Mouse (Mus musculus) ovary, postnatal 36 days (tissue): ENCODE results near the gene Ngrn.
A peak's percentile ranks its signal among the peaks of the same experiment; 100 is the strongest.

ENCODE experiments used
- DNase-seq: peaks from one replicate; pipeline ENCODE4 v3.0.0; 2022; ENCODE audit warnings: low spot score, mixed read lengths

Gene Ngrn

GRCm38 (mm10) chr7:80260625-80261371, at the start of gene Ngrn:
Gene Ngrn (plus strand): TSS chr7:80261215.
- peak; percentile 79 for DNase-seq

DNA sequence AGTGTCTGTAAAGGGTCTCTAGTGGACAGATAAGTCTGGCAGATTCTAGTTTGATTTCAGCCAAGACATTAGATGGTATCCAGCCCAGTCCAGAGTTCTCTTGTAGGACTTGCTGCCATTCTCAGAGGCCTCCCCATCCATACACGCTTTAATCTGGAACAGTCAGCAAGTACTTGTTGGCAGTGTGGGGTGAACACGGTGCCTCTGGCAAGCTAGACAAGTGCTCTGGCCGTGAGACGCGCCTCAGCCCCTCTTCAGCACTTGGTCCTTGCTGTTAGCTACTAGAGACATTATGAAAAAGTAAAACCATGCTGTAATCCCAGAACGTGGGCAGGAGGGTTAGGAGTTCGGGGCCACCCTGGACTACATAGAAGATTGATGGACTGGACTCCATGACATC, 47.4 kb upstream of the Ngrn start:
- DNase-seq, result no peak

- no peak for DNase-seq
These were observed 46.6 kb upstream of the Ngrn start for GRCm38 (mm10) chr7:80214459-80214858.

GRCm38 (mm10) chr7:80215398-80215797, 45.6 kb upstream of the Ngrn start:
- peak; percentile 72 for DNase-seq

- DNase-seq, result peak; percentile 41
These were observed 44.4 kb upstream of the Ngrn start for GRCm38 (mm10) chr7:80216566-80216965.

DNA sequence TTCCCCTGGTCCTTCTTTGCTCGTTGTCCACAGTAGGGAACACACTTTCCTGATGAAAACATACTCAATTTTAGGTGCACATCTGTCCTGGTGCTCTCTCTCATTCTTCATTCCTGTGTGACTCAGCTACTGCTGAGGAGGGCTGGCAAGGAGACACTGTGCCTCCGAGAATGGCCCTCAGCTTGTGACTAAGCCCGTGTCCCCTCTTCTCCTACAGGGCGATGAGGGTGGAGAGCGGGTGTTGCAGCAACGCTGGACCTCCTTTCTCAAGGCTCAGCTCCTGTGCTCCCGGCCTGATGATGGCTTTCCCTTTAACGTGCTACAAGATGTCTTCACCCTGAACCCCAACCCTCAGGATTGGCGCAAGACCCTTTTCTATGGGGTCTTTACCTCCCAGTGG, 42.3 kb upstream of the Ngrn start:
- no peak for DNase-seq

DNA sequence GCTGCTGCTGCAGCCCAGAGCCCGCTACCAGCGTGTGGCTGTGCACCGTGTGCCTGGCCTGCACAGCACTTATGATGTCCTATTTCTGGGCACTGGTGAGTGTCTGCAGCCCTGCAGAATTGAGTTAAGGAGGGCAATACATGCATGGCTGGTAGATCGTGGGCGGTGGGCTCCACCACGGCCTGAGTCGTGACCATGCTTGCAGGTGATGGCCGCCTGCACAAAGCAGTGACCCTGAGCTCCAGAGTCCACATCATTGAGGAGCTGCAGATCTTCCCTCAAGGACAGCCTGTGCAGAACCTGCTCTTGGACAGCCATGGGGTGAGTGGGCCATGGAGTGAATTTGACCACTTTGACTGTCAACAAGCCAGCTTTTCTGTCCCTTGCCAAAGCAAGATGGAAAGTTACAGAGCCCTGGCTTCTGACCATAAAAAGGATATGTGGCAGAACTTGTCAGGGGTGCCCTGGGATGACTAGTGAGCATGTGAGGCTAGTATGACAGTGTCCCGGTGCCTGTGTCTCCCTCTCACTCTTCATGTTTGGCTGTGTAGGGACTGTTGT, 40.7 kb upstream of the Ngrn start:
- no peak for DNase-seq

GRCm38 (mm10) chr7:80221179-80221750, 39.8 kb upstream of the Ngrn start:
- DNase-seq, result no peak

- no peak for DNase-seq
These were observed 34.0 kb upstream of the Ngrn start for GRCm38 (mm10) chr7:80227065-80227464.

- no peak for DNase-seq
These were observed 30.8 kb upstream of the Ngrn start for GRCm38 (mm10) chr7:80230196-80230595.

- no peak for DNase-seq
These were observed 29.0 kb upstream of the Ngrn start for GRCm38 (mm10) chr7:80231971-80232488.

GRCm38 (mm10) chr7:80232489-80233029, 28.5 kb upstream of the Ngrn start, which contains the start of the genes Cib1 and Gdpgp1:
Gene Cib1 (minus strand): TSS chr7:80232813.
Gene Gdpgp1 (plus strand): TSS chr7:80232865.
- DNase-seq, result peak; percentile 99

DNA sequence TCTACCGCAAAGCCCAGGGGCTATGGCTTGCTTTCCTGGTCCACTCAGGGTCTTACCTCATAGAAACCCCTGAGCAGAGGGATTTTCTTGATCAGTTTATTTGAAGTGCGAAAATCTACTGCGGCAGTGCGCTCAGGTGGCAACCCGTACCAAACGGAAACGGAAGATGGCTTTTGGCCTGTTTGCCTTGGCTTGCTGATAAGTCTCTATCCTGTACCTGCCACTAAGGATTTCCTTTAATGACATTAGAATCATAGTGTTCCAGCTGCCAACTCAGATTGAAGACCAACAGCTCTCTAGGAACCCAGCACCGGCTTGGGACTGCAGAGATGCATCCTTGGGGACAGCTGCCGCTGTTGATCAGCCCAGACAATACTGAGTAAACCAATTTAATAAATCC, 27.2 kb upstream of the Ngrn start:
- no peak for DNase-seq

DNA sequence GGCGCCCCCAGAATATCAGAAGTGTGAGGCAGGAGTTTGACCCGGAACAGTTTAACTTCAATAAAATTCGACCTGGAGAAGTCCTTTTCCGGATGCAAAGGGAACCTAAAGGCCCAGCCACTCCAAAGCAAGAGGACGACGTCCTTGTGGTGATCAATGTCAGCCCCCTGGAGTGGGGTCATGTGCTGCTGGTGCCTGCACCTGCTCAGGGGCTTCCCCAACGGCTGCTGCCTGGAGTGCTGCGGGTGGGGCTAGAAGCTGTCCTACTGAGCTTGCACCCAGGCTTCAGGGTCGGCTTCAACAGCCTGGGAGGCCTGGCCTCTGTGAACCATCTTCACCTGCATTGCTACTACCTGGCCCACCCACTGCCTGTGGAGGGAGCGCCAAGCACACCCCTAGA, 22.5 kb upstream of the Ngrn start:
- no peak for DNase-seq

DNA sequence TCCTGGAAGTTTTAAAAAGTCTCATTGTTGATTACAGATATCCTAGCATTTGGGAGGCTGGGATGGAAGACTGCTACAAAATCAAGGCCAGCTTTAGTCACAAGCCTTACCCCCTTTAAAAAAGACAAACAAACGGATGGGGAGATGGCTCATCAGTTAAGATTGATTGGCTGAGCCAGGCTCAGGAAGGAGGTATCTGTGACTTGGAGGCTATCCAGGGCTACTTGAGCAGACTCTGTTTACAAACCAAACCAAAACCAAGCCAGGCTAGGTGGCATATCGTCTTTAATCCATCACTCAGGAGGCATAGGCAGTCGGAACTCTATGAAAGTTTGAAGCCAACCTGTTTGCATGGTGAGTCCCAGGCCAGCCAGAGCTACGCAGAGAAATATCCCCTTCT, 19.4 kb upstream of the Ngrn start:
- DNase-seq, result no peak

DNA sequence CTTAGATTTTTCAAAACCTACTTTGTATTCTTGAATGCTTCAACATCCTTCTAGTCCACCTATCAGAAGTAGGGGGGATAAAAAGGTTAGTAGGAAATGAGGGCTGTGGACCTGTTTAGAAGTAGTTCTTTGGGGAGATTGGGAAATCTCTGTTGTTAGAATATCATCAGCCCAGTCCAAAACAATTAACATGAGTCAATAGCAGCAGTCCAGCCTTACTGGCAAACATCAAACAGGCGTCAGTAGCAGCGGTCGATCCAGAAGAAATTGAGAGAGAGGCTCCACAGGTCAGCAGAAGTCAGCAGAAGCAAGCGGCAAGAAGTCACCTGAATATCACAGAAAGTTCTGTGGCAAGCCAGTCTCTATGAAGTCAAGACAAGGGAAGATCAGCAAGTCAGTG, 16.2 kb upstream of the Ngrn start:
- no peak for DNase-seq

DNA sequence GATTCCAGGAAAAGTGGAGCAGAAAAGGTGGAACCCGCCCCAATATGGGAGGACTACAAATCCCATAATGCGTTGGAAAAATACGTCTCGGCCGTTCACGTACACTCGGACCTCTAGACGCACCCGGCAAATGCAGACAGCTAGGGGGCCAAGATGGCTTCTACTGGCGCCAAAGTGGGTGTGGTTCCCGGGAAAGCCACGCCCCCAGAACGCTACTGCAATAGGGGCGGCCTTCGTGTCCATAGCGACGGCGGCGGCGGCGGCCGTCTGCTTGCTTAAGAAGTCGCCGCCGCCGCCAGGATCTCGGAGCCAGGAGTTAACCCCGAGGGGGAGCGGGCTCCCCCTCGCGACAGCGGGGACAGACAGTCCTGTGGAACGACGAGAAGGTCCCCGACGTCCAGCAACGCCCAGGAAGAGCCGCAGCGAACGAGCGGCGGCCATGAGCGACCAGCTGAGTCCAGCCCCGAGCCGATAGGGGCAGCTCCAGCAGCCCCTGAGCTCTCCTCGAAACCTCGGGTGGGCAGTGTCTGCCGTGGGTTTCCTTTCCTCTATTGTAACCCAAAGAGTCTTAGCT, 14.8 kb upstream of the Ngrn start, which contains the start of gene Ttll13:
TSS of gene Ttll13 (plus strand) at position 229 of the 574 bp plus-strand sequence.
- DNase-seq, result peak; percentile 97

GRCm38 (mm10) chr7:80246859-80247258, 14.2 kb upstream of the Ngrn start:
- no peak for DNase-seq

GRCm38 (mm10) chr7:80252437-80252836, 8.6 kb upstream of the Ngrn start:
- no peak for DNase-seq

DNA sequence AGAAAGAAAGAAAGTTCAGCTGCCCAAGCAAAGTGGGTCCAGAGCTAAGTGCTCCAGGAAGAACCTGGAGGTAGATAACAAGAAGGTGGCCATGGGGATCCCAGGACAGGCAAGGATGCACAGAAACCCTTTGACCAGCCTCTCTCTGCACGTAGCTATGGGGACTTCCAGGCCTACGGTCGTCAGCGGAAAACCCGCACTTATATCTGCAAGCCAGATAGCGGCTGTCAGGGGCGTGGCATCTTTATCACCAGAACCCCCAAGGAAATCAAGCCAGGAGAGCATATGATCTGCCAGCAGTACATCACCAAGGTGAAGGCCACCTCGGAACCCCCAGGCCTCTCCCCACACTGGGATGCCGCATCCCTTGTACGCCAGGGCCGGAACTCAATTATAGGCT, 8.1 kb upstream of the Ngrn start:
- no peak for DNase-seq

DNA sequence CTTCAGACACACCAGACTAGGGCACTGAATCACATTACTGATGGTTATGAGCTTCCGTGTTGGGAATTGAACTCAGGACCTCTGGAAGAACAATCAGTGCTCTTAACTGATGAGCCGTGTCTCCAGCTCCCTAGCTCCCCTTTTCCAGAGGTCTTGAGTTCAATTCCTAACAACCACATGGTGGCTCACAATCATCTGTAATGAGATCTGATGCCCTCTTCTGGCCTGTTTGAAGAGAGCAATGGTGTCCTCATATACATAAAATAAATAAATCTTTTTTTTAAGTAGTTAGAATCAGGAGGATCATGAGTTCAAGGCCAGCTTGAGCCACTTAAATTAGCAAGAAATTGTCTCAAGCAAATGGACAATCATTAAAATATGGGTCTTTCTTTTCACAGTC, 5.0 kb upstream of the Ngrn start:
- DNase-seq, result no peak

DNA sequence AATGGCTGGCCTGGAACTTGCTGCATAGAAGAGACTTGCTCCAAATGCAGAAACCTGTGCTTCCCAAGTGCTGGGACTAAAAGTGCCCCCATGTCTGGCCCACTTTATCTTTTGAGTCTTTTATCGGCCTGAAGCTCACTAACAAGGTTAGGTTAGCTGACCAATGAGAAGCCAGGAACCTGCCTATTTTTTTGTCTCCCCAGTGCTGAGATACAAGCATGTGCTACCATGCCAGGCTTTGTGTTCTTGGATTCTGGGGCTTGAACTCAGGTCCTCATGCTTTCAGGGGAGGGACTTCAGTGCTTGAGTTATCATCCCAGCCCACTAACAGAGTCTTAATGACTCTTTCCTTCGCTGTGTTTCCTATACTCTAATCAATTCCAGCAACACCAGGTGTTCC, 3.3 kb upstream of the Ngrn start:
- no peak for DNase-seq
